In genomic region chr7:46453930-46454679, GRCm38 (mm10) we compare ENCODE assay signal across 9 mouse cellular contexts. TPM values are rescaled to one million over a fixed set of nuclear protein-coding genes. Genes with fewer than 3 reads are reported as not detected.
DNase-seq lines count a peak whose midpoint lies in the region; ATAC-seq and TF ChIP-seq lines count a peak whose summit lies in the region.
"Had no signal": no experiment of that assay in that cellular context is flagged by ENCODE, and none has a peak within 500 bp of the region (broad histone marks: within the 10 kb centered on the region; RNA-seq: fewer than 3 reads in every experiment).

No protein-coding gene starts in this region.

- H3K27me3 ChIP-seq in forebrain, embryonic 12.5 days: peaks cover 4% of the 10 kb centered on the region; the same call in 1 of the 2 replicates
- H3K27me3 ChIP-seq in thymus, adult 2 months (ENCODE audit: control insufficient read depth, insufficient read depth, low read length): no peaks in the 10 kb centered on the region
- H3K27me3 ChIP-seq in liver, postnatal 0 days (ENCODE audit: insufficient read depth, low read length): no peaks in the 10 kb centered on the region

- H3K36me3 ChIP-seq in forebrain, embryonic 12.5 days (replicated peaks): no peaks in the 10 kb centered on the region
- H3K36me3 ChIP-seq in thymus, adult 2 months (ENCODE audit: control insufficient read depth, insufficient read depth, low read length): no peaks in the 10 kb centered on the region
- no peaks in the 10 kb centered on the region for H3K36me3 ChIP-seq in liver, postnatal 0 days (replicated peaks; ENCODE audit: insufficient read depth, low read length)

- no peaks in the 10 kb centered on the region for H3K9me3 ChIP-seq in forebrain, embryonic 12.5 days
- no peaks in the 10 kb centered on the region for H3K9me3 ChIP-seq in liver, postnatal 0 days (ENCODE audit: low read length)

- no peak for TF ChIP-seq EP300 in liver, postnatal 0 days (IDR thresholded peaks at IDR 0.05; ENCODE audit: low read depth)

- no peak for TF ChIP-seq CTCF in thymus, adult 2 months (IDR thresholded peaks at IDR 0.05; ENCODE audit: borderline replicate concordance, control insufficient read depth, extremely low read depth, insufficient read depth, low read length, poor library complexity)
- no peak for TF ChIP-seq CTCF in liver, postnatal 0 days (IDR thresholded peaks at IDR 0.05; ENCODE audit: low read depth)

- H3K4me1 ChIP-seq in forebrain, embryonic 12.5 days: peaks cover 26% of the 10 kb centered on the region
- no peaks in the 10 kb centered on the region for H3K4me1 ChIP-seq in thymus, adult 2 months (replicated peaks; ENCODE audit: control insufficient read depth, insufficient read depth, low read length)
- H3K4me1 ChIP-seq in liver, postnatal 0 days (ENCODE audit: insufficient read depth): no peaks in the 10 kb centered on the region

- H3K4me2 ChIP-seq in forebrain, embryonic 12.5 days: 0 out of 2 replicates have a peak overlapping the region, but pooled peaks have one; percentile 19
- H3K4me2 ChIP-seq in liver, postnatal 0 days (ENCODE audit: low read depth, low read length): no peak overlapping the region

- WGBS in forebrain, embryonic 12.5 days: 10% methylated on average over 10 of the region's 10 CpGs
- 85% methylated on average over 10 of the region's 10 CpGs for WGBS in thymus, adult 2 months
- WGBS in liver, postnatal 0 days (ENCODE audit: insufficient replicate concordance): 67% methylated on average over 10 of the region's 10 CpGs

- no peak overlapping the region for H3K4me3 ChIP-seq in forebrain, embryonic 12.5 days (replicated peaks)
- H3K4me3 ChIP-seq in thymus, adult 2 months (ENCODE audit: control insufficient read depth, insufficient read depth, low read length): no peak overlapping the region
- H3K4me3 ChIP-seq in liver, postnatal 0 days (ENCODE audit: low read depth, low read length): no peak overlapping the region

- no peak overlapping the region for H3K9ac ChIP-seq in forebrain, embryonic 12.5 days
- no peak overlapping the region for H3K9ac ChIP-seq in liver, postnatal 0 days (replicated peaks)

- DNase-seq in right cerebral cortex, adult 18-20 months: peak; percentile 37
- no peak for DNase-seq in right cerebral cortex, postnatal 36 days (ENCODE audit: low spot score in 2 of 2)
- peak; percentile 67 for DNase-seq in mesoderm, embryonic 11.5 days (ENCODE audit: low read depth, low spot score)
- no peak for DNase-seq in adrenal gland, postnatal 36 days
- DNase-seq in thymus, adult 2 months: no peak
- DNase-seq in gastrocnemius, postnatal 25 days: no peak
- no peak for DNase-seq in liver, postnatal 0 days
- DNase-seq: heart, postnatal 4 days had no signal

- ATAC-seq in forebrain, embryonic 12.5 days (ENCODE audit: low FRiP score): peak; percentile 91
- ATAC-seq in liver, postnatal 0 days: no peak

- peak overlapping the region; percentile 85 for H3K27ac ChIP-seq in forebrain, embryonic 12.5 days
- no peak overlapping the region for H3K27ac ChIP-seq in thymus, adult 2 months (ENCODE audit: control insufficient read depth, insufficient read depth, low read length)
- H3K27ac ChIP-seq in liver, postnatal 0 days (ENCODE audit: low read depth): no peak overlapping the region

- no peak for TF ChIP-seq POLR2A in thymus, adult 2 months (IDR thresholded peaks at IDR 0.05; ENCODE audit: control insufficient read depth, extremely low read depth, insufficient read depth, low read length, poor library complexity)

RNA-seq across cellular contexts. Expression of gene Kcnc1, which starts 57.8 kb away (rescaled TPM):
- polyA plus RNA-seq in forebrain, embryonic 12.5 days (2016; fragmentation: Nextera tagmentation; extraction: Ambion mirVana): 4.8 and 4.9 TPM in 2 replicates
- under 1 TPM; 0.13 to 0.16 TPM for total RNA-seq in adrenal gland, postnatal 36 days (2021)
- polyA plus RNA-seq in thymus, adult 2 months (2012; rRNA removed): 1.3 and 1.6 TPM in 2 replicates
- total RNA-seq in gastrocnemius, postnatal 25 days (2021): 10 to 100 TPM; 50.0 to 65.5 TPM
- 0.07 TPM in 1 of 2 replicates, not detected in the other for polyA plus RNA-seq in liver, postnatal 0 days (2015; fragmentation: Nextera tagmentation; extraction: Ambion mirVana)

Comparison
In these comparisons a context has a peak if more than half of its experiments do, and no peak if none do; other contexts are left out.
1. DNase-seq: peak in right cerebral cortex, adult 18-20 months (single experiment) and mesoderm, embryonic 11.5 days (single experiment); none in right cerebral cortex, postnatal 36 days (0 of 2), adrenal gland, postnatal 36 days (0 of 2), thymus, adult 2 months (single experiment), gastrocnemius, postnatal 25 days (single experiment) and liver, postnatal 0 days (single experiment).